9 mouse cellular contexts compared by ENCODE assay signal in the genomic region with DNA sequence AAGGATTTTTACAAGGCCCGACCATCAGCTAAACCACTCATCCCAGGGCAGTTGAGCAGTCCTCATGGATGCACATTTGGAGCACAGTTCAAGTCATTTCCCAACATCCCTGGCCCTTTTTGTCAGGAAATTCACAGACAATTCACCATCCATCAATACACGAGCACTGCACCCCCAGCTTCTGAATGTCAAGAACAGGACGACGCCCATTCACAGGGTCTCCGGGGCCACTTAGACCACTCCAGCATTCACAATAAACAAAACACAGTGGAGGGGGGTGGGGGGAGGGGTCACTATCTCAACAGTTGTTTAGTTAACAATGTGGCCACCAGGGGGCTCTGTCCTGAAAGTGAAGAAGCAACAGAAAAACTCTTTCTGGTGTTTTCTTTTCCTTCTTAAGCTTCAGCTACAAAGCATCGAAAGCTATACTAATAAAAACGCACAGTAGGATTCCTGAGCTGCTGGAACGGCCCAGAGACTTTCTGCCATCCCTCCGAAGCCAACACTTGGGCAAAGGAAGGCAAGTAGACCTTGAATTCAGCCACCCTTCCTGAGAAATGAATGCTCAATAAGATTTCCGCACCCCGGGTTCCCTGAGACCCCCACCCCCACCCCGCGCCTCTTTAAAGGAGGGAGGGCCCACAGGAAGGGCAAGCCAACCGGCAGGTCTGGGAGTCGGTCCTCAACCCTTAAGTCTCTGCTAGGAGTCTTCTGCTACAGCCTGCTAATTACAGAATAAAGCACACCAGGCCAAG. TPM values are rescaled to one million over a fixed set of nuclear protein-coding genes. Genes with fewer than 3 reads are reported as not detected.
DNase-seq lines count a peak whose midpoint lies in the region; ATAC-seq and TF ChIP-seq lines count a peak whose summit lies in the region.
"Had no signal": no experiment of that assay in that cellular context is flagged by ENCODE, and none has a peak within 500 bp of the region (broad histone marks: within the 10 kb centered on the region; RNA-seq: fewer than 3 reads in every experiment).

No protein-coding gene starts in this region.

- DNase-seq in right cerebral cortex, adult 18-20 months, result peak; percentile 66
- DNase-seq in right cerebral cortex, postnatal 25 days, result no peak
- peak; percentile 68 to 83 for DNase-seq in cerebellum, postnatal 4 days (ENCODE audit: low spot score in 2 of 2)
- peak; percentile 70 to 74 for DNase-seq in heart, adult 2 months
- peak; percentile 60 to 81 for DNase-seq in kidney, adult 8-10 months
- DNase-seq in testis, postnatal 14 days (ENCODE audit: low spot score), result peak; percentile 68

- intact Hi-C loops in heart, adult 2 months (cut with DNase I), result loop anchor here (5.0 to 10.0 kb wide), 3 partner anchors 105 to 362 kb away; a partner anchor contains a TSS

- peak overlapping the region; percentile 40 for H3K9ac ChIP-seq in heart, adult 2 months (ENCODE audit: low read depth, low read length)
- H3K9ac ChIP-seq in liver, embryonic 15.5 days, result 0 out of 2 replicates have a peak overlapping the region, but pooled peaks have one; percentile 23
- H3K9ac ChIP-seq in neural tube, embryonic 13.5 days, result peak overlapping the region; percentile 83

- peaks cover 6% of the 10 kb centered on the region; the same call in 1 of the 2 replicates for H3K4me1 ChIP-seq in heart, adult 2 months (ENCODE audit: control insufficient read depth, insufficient read depth, low read length)
- H3K4me1 ChIP-seq in liver, embryonic 15.5 days (replicated peaks), result peaks cover 70% of the 10 kb centered on the region
- H3K4me1 ChIP-seq in neural tube, embryonic 13.5 days (replicated peaks), result peaks cover 78% of the 10 kb centered on the region

- TF ChIP-seq CTCF in heart, adult 2 months (IDR thresholded peaks at IDR 0.05), result peak; percentile 81

- no peaks in the 10 kb centered on the region for H3K27me3 ChIP-seq in heart, adult 2 months (ENCODE audit: control insufficient read depth, insufficient read depth, low read length)
- H3K27me3 ChIP-seq in liver, embryonic 15.5 days, result peaks cover 34% of the 10 kb centered on the region
- no peaks in the 10 kb centered on the region; the same call in 1 of the 2 replicates for H3K27me3 ChIP-seq in neural tube, embryonic 13.5 days

- peak overlapping the region; percentile 98 for H3K4me2 ChIP-seq in liver, embryonic 15.5 days
- H3K4me2 ChIP-seq in neural tube, embryonic 13.5 days, result peak overlapping the region; percentile 71

- TF ChIP-seq POLR2A in heart, adult 2 months (IDR thresholded peaks at IDR 0.05; ENCODE audit: insufficient read depth, low read depth, low read length), result no peak

- H3K79me2 ChIP-seq in heart, adult 2 months (replicated peaks; ENCODE audit: control insufficient read depth, insufficient read depth, low read length), result no peaks in the 10 kb centered on the region

- peak overlapping the region; percentile 13; the same call in 1 of the 2 replicates for H3K4me3 ChIP-seq in heart, adult 2 months
- H3K4me3 ChIP-seq in liver, embryonic 15.5 days (replicated peaks), result peak overlapping the region; percentile 74
- H3K4me3 ChIP-seq in neural tube, embryonic 13.5 days, result peak overlapping the region; percentile 64
- H3K4me3 ChIP-seq: erythroblast, embryonic 14.5 days had no signal

- 8% methylated on average over 15 of the region's 15 CpGs for WGBS in heart, adult 2 months
- WGBS in liver, embryonic 15.5 days (ENCODE audit: insufficient replicate concordance), result 6% methylated on average over 15 of the region's 15 CpGs
- WGBS in neural tube, embryonic 13.5 days, result 1% methylated on average over 15 of the region's 15 CpGs

- ATAC-seq in liver, embryonic 15.5 days (ENCODE audit: insufficient read depth), result no peak
- ATAC-seq in neural tube, embryonic 13.5 days (ENCODE audit: low read depth), result no peak

- H3K9me3 ChIP-seq in liver, embryonic 15.5 days (replicated peaks), result no peaks in the 10 kb centered on the region
- no peaks in the 10 kb centered on the region for H3K9me3 ChIP-seq in neural tube, embryonic 13.5 days

- H3K36me3 ChIP-seq in heart, adult 2 months (ENCODE audit: control insufficient read depth, insufficient read depth, low read length), result no peaks in the 10 kb centered on the region
- no peaks in the 10 kb centered on the region for H3K36me3 ChIP-seq in liver, embryonic 15.5 days (replicated peaks)
- H3K36me3 ChIP-seq in neural tube, embryonic 13.5 days, result no peaks in the 10 kb centered on the region

- H3K27ac ChIP-seq in heart, adult 2 months, result peak overlapping the region; percentile 62
- H3K27ac ChIP-seq in liver, embryonic 15.5 days (replicated peaks), result peak overlapping the region; percentile 59; the same call in 1 of the 2 replicates
- peak overlapping the region; percentile 67 for H3K27ac ChIP-seq in neural tube, embryonic 13.5 days (replicated peaks)

- no peak for TF ChIP-seq EP300 in heart, adult 2 months (IDR thresholded peaks at IDR 0.05; ENCODE audit: insufficient read depth, low read depth, low read length)

RNA-seq across cellular contexts. Expression of a gene that starts 2.2 kb away (rescaled TPM):
- total RNA-seq in heart, adult 2 months (2021), result 1 to 10 TPM; 7.9 to 9.5 TPM
- polyA plus RNA-seq in heart, adult 2 months (2012; rRNA removed), result 11.6 and 11.9 TPM in 2 replicates
- polyA plus RNA-seq in liver, embryonic 15.5 days (2015; fragmentation: Nextera tagmentation; extraction: Ambion mirVana), result 4.0 and 5.2 TPM in 2 replicates
- polyA plus RNA-seq in neural tube, embryonic 13.5 days (2015; fragmentation: Nextera tagmentation; extraction: Ambion mirVana), result 30.9 and 34.0 TPM in 2 replicates

RNA-seq across cellular contexts. Expression of a gene that starts 40.9 kb away (rescaled TPM):
- total RNA-seq in heart, adult 2 months (2021), result 1 to 10 TPM; 7.0 to 7.5 TPM
- polyA plus RNA-seq in heart, adult 2 months (2012; rRNA removed), result 0.51 TPM in 1 of 2 replicates, not detected in the other
- polyA plus RNA-seq in liver, embryonic 15.5 days (2015; fragmentation: Nextera tagmentation; extraction: Ambion mirVana), result 7.6 and 8.4 TPM in 2 replicates
- polyA plus RNA-seq in neural tube, embryonic 13.5 days (2015; fragmentation: Nextera tagmentation; extraction: Ambion mirVana), result 53.0 and 58.6 TPM in 2 replicates
- polyA plus RNA-seq: erythroblast, embryonic 14.5 days had no signal

RNA-seq across cellular contexts. Expression of a gene that starts 41.0 kb away (rescaled TPM):
- 1 to 10 TPM; 4.5 to 4.6 TPM for total RNA-seq in heart, adult 2 months (2021)
- polyA plus RNA-seq in heart, adult 2 months (2012; rRNA removed), result 1.8 and 4.0 TPM in 2 replicates
- 5.6 and 5.7 TPM in 2 replicates for polyA plus RNA-seq in liver, embryonic 15.5 days (2015; fragmentation: Nextera tagmentation; extraction: Ambion mirVana)
- 11.0 and 13.3 TPM in 2 replicates for polyA plus RNA-seq in neural tube, embryonic 13.5 days (2015; fragmentation: Nextera tagmentation; extraction: Ambion mirVana)

RNA-seq across cellular contexts. Expression of a gene that starts 55.0 kb away (rescaled TPM):
- not detected for total RNA-seq in heart, adult 2 months (2021)
- not detected in 2 replicates for polyA plus RNA-seq in heart, adult 2 months (2012; rRNA removed)
- polyA plus RNA-seq in liver, embryonic 15.5 days (2015; fragmentation: Nextera tagmentation; extraction: Ambion mirVana), result not detected in 2 replicates
- polyA plus RNA-seq in neural tube, embryonic 13.5 days (2015; fragmentation: Nextera tagmentation; extraction: Ambion mirVana), result not detected in 2 replicates
- polyA plus RNA-seq: erythroblast, embryonic 14.5 days had no signal

RNA-seq across cellular contexts. Expression of a gene that starts 55.1 kb away (rescaled TPM):
- total RNA-seq in heart, adult 2 months (2021), result 10 to 100 TPM in 1 of 2 experiments, 1 to 10 TPM in 1; 9.8 to 10.4 TPM
- 5.9 and 7.0 TPM in 2 replicates for polyA plus RNA-seq in heart, adult 2 months (2012; rRNA removed)
- 12.7 and 12.8 TPM in 2 replicates for polyA plus RNA-seq in liver, embryonic 15.5 days (2015; fragmentation: Nextera tagmentation; extraction: Ambion mirVana)
- polyA plus RNA-seq in neural tube, embryonic 13.5 days (2015; fragmentation: Nextera tagmentation; extraction: Ambion mirVana), result 50.3 and 50.8 TPM in 2 replicates

Comparison
In these comparisons a context has a peak if more than half of its experiments do, and no peak if none do; other contexts are left out.
1. H3K4me3 ChIP-seq: peak in every context shown above with its lines; median percentile 74 in liver, embryonic 15.5 days; 64 in neural tube, embryonic 13.5 days; 13 in heart, adult 2 months.
2. H3K9ac ChIP-seq: peak in every context shown above with its lines; median percentile 83 in neural tube, embryonic 13.5 days; 40 in heart, adult 2 months; 23 in liver, embryonic 15.5 days.